Mouse (Mus musculus) cortical plate, adult 2 months (tissue): ENCODE data around the gene Prl2c5.
"Not testable (repeated sequence)": the region's sequence is repeated elsewhere in the genome, so short reads cannot be mapped to it uniquely, and the experiment has no call there.

Experiments used
- CTCF ChIP-seq: fragments of 200-500 bp; IDR thresholded peaks from 2 replicates; pipeline ENCODE4 v1.5.1; 2011; ENCODE audit warnings: mild to moderate bottlenecking, control low read depth, low read length; ENCODE audit not compliant: insufficient read depth; ENCODE audit errors: extremely low read depth
- POLR2A ChIP-seq: fragments of 200-500 bp; IDR thresholded peaks from 2 replicates; pipeline ENCODE4 v1.6.1; 2011; ENCODE audit warnings: mild to moderate bottlenecking, low read length, control low read depth; ENCODE audit not compliant: insufficient read depth; ENCODE audit errors: extremely low read depth

DNA sequence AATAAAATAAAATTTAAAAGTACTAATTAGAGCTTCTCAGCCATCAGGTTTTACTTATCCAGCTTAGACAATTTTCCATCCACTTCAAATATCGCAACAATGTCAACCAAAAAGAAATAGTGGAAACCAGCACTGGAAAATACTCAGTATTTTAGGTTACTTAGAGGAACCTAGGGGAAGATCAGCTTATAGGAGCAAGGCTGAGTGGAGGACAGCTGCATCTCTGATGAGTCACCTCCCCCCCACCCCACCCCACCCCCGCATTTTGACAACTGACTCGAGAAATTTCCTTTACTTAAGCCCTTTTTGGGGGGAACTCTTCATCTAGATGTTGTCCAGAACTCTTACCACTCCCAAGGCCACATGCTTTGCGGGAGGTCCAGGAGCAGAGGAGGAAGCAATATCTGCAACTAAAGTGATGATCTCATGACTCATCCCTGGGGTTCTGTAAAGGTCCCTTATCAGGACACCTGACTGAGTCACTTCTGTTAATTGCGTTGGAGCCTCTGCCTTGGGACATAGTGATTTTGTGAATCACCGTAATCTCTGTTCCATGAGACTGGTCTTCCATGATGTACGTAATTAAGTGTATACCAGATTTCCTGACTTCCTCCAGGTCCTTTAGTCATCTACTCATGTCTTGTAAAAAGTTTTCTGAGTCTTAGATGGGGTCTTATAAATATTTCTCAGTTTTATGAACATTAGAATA lies 19.6 kb upstream of the Prl2c5 start:
- TF ChIP-seq CTCF, POLR2A: not testable (repeated sequence)
